Mouse (Mus musculus): Measurements from ENCODE around the gene Abcc9. TPM values are rescaled to one million over a fixed set of nuclear protein-coding genes. Genes with fewer than 3 reads are reported as not detected.

Abcc9 gene
- total and polyA plus RNA-seq, 3 experiments = not detected

DNA sequence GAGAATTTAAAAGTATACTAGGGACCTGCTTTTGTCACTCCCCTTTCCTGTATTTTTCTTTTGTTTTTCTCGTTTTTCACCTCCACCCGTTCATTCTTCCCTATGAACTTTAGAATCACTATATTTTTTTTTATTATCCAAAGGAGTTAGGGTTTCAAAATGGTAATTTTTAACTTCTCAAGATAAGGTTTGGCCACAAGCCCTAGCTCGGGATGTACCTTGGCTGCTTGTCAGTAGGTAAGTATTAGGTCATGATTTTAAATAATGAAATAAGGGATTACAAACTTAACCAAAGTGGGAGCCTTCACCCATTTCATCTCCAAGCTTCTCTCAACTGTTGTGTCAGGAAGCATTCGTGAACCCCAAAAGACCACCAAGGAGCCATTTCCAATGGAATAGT is 23.9 kb upstream of the Abcc9 start:
- Histone ChIP-seq H3K4me2 (ENCODE audit: insufficient read depth, low read depth, poor library complexity, severe bottlenecking) (no peak overlapping the region), H3K27ac (ENCODE audit: insufficient read depth, low read depth) (no peak overlapping the region), H3K4me1 (ENCODE audit: control insufficient read depth in 1 of 2, insufficient read depth in 2 of 2) (peaks cover 0 to 3% of the 10 kb centered on the region in 2 experiments; a peak in 1 of 4 replicates), H3K79me2 (replicated peaks; ENCODE audit: control insufficient read depth, extremely low read depth, insufficient read depth, poor library complexity, severe bottlenecking) (no peaks in the 10 kb centered on the region), H3K9ac (ENCODE audit: insufficient read depth, low read depth) (no peak overlapping the region), H3K4me3 (replicated peaks in 1 of 3; ENCODE audit: low read depth in 2 of 3, low read length in 2 of 3, poor library complexity in 1 of 3) (no peak overlapping the region), H3K36me3 (replicated peaks in 1 of 2; ENCODE audit: control insufficient read depth in 1 of 2, insufficient read depth in 1 of 2, low read length in 1 of 2) (no peaks in the 10 kb centered on the region), H3K9me3 (replicated peaks; ENCODE audit: low read length) (peaks cover 2% of the 10 kb centered on the region), H3K27me3 (replicated peaks) (peaks cover 2% of the 10 kb centered on the region)
- dilution Hi-C loops (cut with MboI; ENCODE audit: extremely low pct_ligation_motif_present, extremely low pct_unique_long_range_greater_than_20kb, low sequenced_read_pairs) (no loop called here), in situ Hi-C loops (cut with MboI; ENCODE audit: low pct_ligation_motif_present, low pct_unique_long_range_greater_than_20kb, low sequenced_read_pairs) (loop anchor here (25.0 kb wide), 1 partner anchor 1239 kb away; no protein-coding TSS in a partner anchor)
- no peak for DNase-seq (ENCODE audit: extremely low read depth)
- TF ChIP-seq CHD2 (IDR thresholded peaks at IDR 0.05; ENCODE audit: low read length) (no peak), CTCF (conservative IDR thresholded peaks at IDR 0.05 in 1 of 2, IDR thresholded peaks at IDR 0.05 in 1 of 2; ENCODE audit: low read depth in 2 of 2, low read length in 2 of 2) (no peak), PAX5 (IDR thresholded peaks at IDR 0.05; ENCODE audit: low read length) (no peak), GABPA (IDR thresholded peaks at IDR 0.05; ENCODE audit: insufficient replicate concordance, low read depth, low read length) (no peak), E2F4 (IDR thresholded peaks at IDR 0.05; ENCODE audit: insufficient replicate concordance, low read depth, low read length) (no peak), ZKSCAN1 (IDR thresholded peaks at IDR 0.05; ENCODE audit: borderline replicate concordance, low read depth, low read length) (no peak), USF1 (IDR thresholded peaks at IDR 0.05; ENCODE audit: low read depth, low read length) (no peak), UBTF (IDR thresholded peaks at IDR 0.05; ENCODE audit: low read depth, low read length) (no peak), JUND (conservative IDR thresholded peaks at IDR 0.05; ENCODE audit: low read depth, low read length) (no peak), SIN3A (IDR thresholded peaks at IDR 0.05; ENCODE audit: low read length) (no peak), NRF1 (IDR thresholded peaks at IDR 0.05; ENCODE audit: low read depth, low read length) (no peak), RAD21 (IDR thresholded peaks at IDR 0.05; ENCODE audit: low read depth, low read length) (no peak), EP300 (IDR thresholded peaks at IDR 0.05; ENCODE audit: low read length) (no peak)

GRCm38 (mm10) chr6:142721731-142722130 is 19.6 kb upstream of the Abcc9 start:
- H3K9me3 ChIP-seq (replicated peaks; ENCODE audit: low read length) = peaks cover 2% of the 10 kb centered on the region
- no peak overlapping the region for H3K27ac ChIP-seq (ENCODE audit: insufficient read depth, low read depth)
- no peaks in the 10 kb centered on the region for H3K36me3 ChIP-seq (replicated peaks in 1 of 2; ENCODE audit: control insufficient read depth in 1 of 2, insufficient read depth in 1 of 2, low read length in 1 of 2)
- no peak overlapping the region for H3K4me2 ChIP-seq (ENCODE audit: insufficient read depth, low read depth, poor library complexity, severe bottlenecking)
- H3K9ac ChIP-seq (ENCODE audit: insufficient read depth, low read depth) = no peak overlapping the region
- no peak for TF ChIP-seq USF1 (IDR thresholded peaks at IDR 0.05; ENCODE audit: low read depth, low read length)
- no peak for TF ChIP-seq HCFC1 (IDR thresholded peaks at IDR 0.05; ENCODE audit: low read depth, low read length)
- no peak for TF ChIP-seq MEF2A (IDR thresholded peaks at IDR 0.05; ENCODE audit: borderline replicate concordance, low read depth, low read length)
- no peak for TF ChIP-seq E2F4 (IDR thresholded peaks at IDR 0.05; ENCODE audit: insufficient replicate concordance, low read depth, low read length)
- TF ChIP-seq MAZ (IDR thresholded peaks at IDR 0.05; ENCODE audit: low read depth, low read length) = no peak
- TF ChIP-seq ZC3H11A (IDR thresholded peaks at IDR 0.05; ENCODE audit: low read depth, low read length) = no peak
- TF ChIP-seq CHD2 (IDR thresholded peaks at IDR 0.05; ENCODE audit: low read length) = no peak
- no peak for TF ChIP-seq PAX5 (IDR thresholded peaks at IDR 0.05; ENCODE audit: low read length)
- H3K4me3 ChIP-seq (replicated peaks in 1 of 3; ENCODE audit: low read depth in 2 of 3, low read length in 2 of 3, poor library complexity in 1 of 3) = no peak overlapping the region
- in situ Hi-C loops (cut with MboI; ENCODE audit: low pct_ligation_motif_present, low pct_unique_long_range_greater_than_20kb, low sequenced_read_pairs) (no loop called here), dilution Hi-C loops (cut with MboI; ENCODE audit: extremely low pct_ligation_motif_present, extremely low pct_unique_long_range_greater_than_20kb, low sequenced_read_pairs) (no loop called here)
- no peaks in the 10 kb centered on the region for H3K27me3 ChIP-seq (replicated peaks)
- no peak for DNase-seq (ENCODE audit: extremely low read depth)
- H3K79me2 ChIP-seq (replicated peaks; ENCODE audit: control insufficient read depth, extremely low read depth, insufficient read depth, poor library complexity, severe bottlenecking) = no peaks in the 10 kb centered on the region
- H3K4me1 ChIP-seq (ENCODE audit: control insufficient read depth in 1 of 2, insufficient read depth in 2 of 2) = peaks cover 0 to 3% of the 10 kb centered on the region in 2 experiments; a peak in 1 of 4 replicates
